Mouse (Mus musculus) cerebellum, adult 2 months (tissue): Measurements from ENCODE around the gene Fam129a.

Experiments
- CTCF ChIP-seq: fragments of 200-500 bp; IDR thresholded peaks from 2 replicates; pipeline ENCODE4 v1.5.1; 2011; ENCODE audit warnings: low read depth, mild to moderate bottlenecking, control low read depth, low read length, moderate library complexity, borderline replicate concordance; ENCODE audit not compliant: insufficient read depth
- POLR2A ChIP-seq: fragments of 200-500 bp; IDR thresholded peaks from 2 replicates; pipeline ENCODE4 v1.6.1; 2011; ENCODE audit warnings: low read length, control low read depth, borderline replicate concordance; ENCODE audit not compliant: insufficient read depth

DNA sequence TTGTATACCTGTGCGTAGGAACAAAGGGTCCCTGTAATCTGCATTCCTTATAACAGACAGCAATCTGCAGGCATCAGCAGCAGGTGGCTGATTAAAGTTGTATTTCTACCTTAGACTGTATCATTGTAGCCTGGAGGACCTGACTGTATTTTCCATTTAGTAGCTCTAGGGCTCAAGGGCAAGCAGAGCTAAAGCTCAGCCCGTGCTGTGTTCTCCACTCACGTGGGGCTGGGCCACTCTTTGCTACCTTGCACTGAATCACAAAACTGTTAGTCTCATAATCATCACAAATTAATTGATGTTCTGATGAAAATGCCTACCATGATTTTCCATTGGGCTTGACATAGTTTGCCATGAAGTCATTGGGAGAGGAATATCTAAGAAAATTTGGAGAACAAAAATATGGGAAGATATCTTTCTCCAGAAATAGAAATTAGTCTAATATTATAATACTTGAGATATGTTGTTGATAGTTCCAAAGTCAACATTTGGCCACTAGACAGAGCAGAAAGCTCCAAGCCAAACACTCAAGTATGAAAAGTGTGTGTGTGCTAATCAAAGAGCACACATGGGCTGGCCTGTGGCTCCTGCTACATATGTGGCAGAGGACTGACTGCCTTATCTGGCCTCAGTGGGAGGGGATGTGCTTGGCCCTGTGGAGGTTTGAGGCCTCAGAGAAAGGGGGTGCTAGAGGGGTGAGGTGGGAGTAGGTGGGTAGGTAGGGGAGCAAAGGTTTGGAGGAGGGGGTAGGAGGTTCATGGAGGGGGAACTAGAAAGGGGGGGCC, 53.6 kb downstream of the Fam129a start:
- no peak for TF ChIP-seq CTCF
- TF ChIP-seq POLR2A = no peak
